Mouse (Mus musculus) cerebellum, adult 18-20 months (tissue): Measurements from ENCODE around the gene Nppa.

Source experiments
- DNase-seq, 2 experiments: peaks; one replicate each; pipeline ENCODE4 v3.0.0; 2021

Gene Nppa

GRCm38 (mm10) chr4:148000202-148000772 lies at the start of gene Nppa:
Nppa (plus strand) TSS chr4:148000722.
- DNase-seq, result no peak

DNA sequence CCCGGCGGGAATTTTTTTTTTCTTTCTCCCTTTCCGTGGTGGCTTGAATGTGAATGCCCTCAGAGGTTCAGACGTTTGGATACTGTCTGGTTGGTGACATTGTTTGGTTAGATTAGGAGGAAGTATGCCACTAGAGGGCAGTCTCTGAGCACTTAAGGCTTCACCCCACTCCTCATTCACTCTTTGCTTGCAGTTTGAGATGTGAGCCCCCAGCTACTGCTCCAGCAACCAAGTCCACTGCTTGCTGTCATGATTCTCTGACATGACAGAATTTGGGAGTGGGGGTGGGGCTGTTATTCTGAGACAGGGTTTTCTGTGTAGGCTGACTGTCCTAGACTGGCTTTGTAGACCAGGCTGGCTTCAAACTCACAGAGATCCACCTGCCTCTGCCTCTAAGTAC lies 46.9 kb upstream of the Nppa start:
- DNase-seq, result peak in 1 of 2 experiments; percentile 28

- no peak for DNase-seq
Observed at GRCm38 (mm10) chr4:147957141-147957540, 43.4 kb upstream of the Nppa start.

DNA sequence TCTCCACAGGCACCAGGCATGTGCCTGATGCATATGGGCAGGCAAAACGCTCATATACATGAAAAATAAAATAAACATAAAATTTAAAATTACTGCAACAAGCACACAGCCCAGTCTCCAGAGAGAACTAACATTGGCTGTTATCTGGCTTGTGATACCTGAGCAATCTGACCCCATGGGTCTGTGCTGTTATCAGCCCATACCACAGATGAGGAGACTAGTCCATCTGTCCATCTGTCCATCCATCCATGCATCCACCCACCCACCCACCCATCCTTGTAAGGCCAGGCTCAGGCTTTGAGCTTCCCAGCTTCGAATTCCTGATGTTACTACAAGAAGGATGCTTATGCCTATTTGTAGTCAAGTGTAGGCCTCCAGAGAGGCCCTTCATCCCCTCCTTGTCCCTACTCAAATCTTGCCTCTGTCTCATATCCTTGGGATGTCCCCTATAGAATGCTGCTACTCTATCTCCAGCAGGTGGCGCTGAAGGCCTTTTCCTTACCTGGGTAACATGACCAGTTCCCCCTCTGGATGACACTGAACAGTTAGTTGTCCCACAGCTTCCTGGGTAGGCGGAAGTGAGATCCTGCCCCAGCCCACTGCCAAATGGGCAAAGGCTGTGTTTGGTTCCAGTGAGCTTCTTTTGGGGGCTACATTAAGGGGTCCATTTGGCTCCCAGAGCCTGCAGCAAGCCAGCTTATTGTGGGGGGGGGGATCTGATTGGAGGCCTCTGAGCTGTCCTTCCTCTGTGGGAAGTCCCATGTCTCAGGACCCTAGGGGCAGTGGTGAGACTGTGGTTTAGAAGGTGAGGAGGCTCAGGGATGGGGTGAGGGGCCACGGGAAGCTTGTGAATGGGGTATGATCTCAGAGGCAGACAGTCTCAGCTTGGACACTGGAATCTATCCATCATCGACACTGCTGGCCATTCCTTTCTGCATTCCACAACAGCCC lies 40.4 kb upstream of the Nppa start:
- peak; percentile 58 to 61 for DNase-seq

DNA sequence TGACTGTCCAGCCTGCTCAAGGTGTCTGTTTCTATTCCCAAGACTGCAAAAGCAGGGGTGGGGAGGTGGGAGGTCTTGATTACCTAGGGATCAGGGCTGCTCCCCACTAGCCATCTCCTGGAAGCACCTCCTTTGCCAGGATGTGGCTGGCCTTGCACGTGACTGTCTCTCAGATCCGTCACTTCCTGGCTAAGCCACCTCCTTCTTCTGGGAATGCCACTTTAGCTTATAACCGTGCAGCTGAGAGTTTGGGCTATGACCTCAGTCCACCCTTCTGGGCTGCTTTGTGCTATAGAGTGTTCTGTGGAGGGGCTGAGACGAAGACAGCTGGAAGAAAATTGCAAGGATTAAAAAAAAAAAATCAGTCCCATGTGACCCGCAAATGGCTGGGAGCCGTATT lies 37.7 kb upstream of the Nppa start:
- no peak for DNase-seq

DNA sequence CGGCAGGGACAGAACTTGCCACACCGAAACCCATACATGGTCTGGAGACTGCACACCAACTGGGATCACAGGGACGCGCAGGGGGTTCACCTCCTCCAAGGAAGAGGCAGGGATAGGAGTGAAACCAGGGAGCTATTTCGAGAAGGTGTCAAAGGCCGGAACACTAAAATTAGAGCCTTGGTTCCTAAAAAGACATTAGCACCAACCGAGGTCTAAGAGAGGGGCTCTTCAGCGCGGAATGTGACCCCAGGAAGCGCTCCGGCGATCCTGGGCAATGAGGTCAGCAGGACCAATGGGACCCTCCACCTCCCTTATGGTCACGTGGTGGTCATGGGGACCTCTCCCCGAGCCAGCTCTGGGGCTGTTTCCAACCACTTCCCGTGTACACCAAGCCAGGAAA lies 36.9 kb upstream of the Nppa start:
- DNase-seq, result no peak

GRCm38 (mm10) chr4:147965712-147966111 lies 34.8 kb upstream of the Nppa start:
- DNase-seq, result no peak

GRCm38 (mm10) chr4:147968816-147969215 lies 31.7 kb upstream of the Nppa start:
- no peak for DNase-seq

DNA sequence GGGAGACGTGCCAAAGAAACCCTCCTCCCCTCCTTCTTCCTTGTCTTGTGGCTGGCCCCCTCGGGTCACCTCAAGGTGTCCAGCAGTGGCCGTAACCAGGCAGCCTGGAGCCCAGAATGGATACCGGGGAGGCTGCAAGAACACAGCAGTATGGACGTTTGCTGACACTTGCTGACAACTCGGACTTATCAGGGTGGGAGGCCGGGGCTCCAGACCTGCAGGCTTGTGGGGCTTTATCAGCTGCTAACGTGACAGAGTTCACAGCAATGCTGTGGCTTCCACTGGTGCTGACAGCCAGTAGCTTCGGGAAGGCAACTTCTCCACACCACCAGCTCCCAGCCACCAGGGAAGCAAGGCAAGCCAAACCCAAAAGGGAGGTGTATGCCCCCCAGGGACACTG lies 31.2 kb upstream of the Nppa start:
- no peak for DNase-seq

- DNase-seq, result no peak
Observed at GRCm38 (mm10) chr4:147976237-147976636, 24.3 kb upstream of the Nppa start.

DNA sequence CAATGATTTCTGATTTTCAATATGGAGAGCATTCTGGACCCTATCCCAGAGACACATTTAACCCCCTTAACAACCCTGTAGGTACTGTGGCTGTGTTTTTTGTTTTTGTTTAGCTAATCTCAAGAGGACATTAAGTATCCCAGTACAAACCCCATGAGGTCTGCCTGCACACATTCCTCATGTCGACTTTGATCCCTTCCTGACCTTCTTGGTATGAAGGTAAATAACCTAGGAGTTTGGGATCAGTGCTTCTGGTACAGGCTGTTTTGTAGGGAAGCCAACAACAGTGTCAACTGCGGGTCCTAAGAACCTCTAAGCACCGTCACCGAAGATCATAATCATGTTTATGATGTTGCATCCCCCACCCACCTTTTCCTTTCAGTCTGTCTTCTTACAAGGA lies 22.8 kb upstream of the Nppa start:
- no peak for DNase-seq

GRCm38 (mm10) chr4:147978391-147978790 lies 22.1 kb upstream of the Nppa start:
- DNase-seq, result no peak

GRCm38 (mm10) chr4:147979441-147979860 lies 21.1 kb upstream of the Nppa start:
- DNase-seq, result no peak

- no peak for DNase-seq
Observed at GRCm38 (mm10) chr4:147985205-147986132, 15.1 kb upstream of the Nppa start, which contains the start of gene Nppb. Nppb (plus strand) TSS chr4:147985788.

GRCm38 (mm10) chr4:147993571-147994095 lies 6.9 kb upstream of the Nppa start:
- DNase-seq, result no peak

- DNase-seq, result no peak
Observed at GRCm38 (mm10) chr4:147995311-147995710, 5.2 kb upstream of the Nppa start.

- DNase-seq, result no peak
Observed at GRCm38 (mm10) chr4:148001013-148001789, 679 bp downstream of the Nppa start.

GRCm38 (mm10) chr4:148001866-148002265 lies 1.3 kb downstream of the Nppa start:
- no peak for DNase-seq

DNA sequence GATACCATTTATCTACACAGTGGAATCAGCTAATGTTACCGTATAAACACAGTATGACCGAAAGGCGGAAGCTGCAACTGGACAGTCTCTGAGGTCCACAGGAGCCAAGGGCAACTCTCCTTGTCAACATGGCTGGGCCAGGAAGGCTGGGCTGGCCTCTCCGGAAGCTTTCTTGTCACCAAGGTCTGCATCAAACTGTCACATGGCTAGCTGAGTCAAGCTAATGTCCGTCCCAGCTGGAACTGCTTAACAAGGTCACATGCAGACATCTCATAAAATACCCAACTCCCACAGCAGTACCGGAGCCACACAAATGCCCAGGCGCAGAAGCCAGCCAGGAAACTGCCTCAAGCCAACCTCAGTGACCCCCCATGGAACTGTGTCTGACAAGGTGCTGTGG lies 3.8 kb downstream of the Nppa start:
- DNase-seq, result no peak

DNA sequence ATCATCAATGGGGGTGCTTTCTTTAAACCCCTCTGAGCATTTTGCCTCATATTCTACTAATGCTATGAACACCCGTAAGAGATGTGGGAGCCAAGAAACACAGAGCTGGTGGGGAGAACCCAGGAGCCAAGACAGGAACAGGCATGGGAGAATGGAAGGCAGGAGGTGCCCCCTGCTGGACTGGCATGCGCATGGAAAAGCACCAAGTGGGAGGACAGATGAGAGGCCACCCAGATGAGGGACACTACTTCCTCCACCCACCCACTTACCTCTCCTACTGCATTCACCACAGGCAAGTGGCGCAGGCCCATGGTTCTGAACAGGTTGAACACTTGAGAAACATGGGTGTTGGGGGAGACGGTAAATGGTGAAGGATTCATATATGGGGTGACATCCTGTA lies 7.9 kb downstream of the Nppa start:
- peak; percentile 30 to 40 for DNase-seq

GRCm38 (mm10) chr4:148009641-148010040 lies 9.1 kb downstream of the Nppa start:
- no peak for DNase-seq

DNA sequence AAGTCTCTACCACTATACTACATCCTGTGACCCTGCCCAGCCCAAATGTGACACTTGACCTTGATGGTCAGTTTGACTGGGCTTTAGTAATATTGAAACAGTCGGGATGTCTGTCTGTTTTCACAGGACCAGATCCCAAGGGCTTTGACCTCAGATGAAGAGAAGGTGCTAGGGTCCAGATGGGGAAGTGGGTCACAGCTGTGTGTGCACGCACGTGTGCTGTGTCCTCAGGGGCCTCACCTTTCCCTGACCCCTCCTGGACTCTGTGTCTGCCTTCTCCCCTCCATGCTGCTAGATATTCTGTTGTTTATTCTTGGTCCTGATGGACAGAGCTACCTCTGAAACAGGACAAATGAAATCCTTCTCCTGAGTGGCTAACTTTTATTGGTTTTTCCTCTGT lies 10.8 kb downstream of the Nppa start:
- no peak for DNase-seq
